Mouse (Mus musculus) left cerebral cortex, postnatal 25 days (tissue): Measurements from ENCODE around the gene Fam102a. TPM values are rescaled to one million over a fixed set of nuclear protein-coding genes. Genes with fewer than 3 reads are reported as not detected.
"Not testable (repeated sequence)": the region's sequence is repeated elsewhere in the genome, so short reads cannot be mapped to it uniquely, and the experiment has no call there.

Source experiments
- DNase-seq, 2 experiments: peaks; one replicate each; pipeline ENCODE4 v3.0.0; 2022; ENCODE audit warnings: low spot score in 2 of 2, mixed read lengths in 1 of 2
- intact Hi-C: fragments of 180-260 bp; cut with DNase I; formaldehyde crosslinking; loops from one replicate; pipeline ENCODE4 v1.15.1; 2025
- total RNA-seq, 2 experiments: library from RNA; stranded (reverse); gene quantifications; 2 replicates each; pipeline ENCODE4 v1.2.3; 2021

Gene Fam102a
- 10 to 100 TPM; 52.2 to 57.8 TPM for total RNA-seq

- peak; percentile 99 for DNase-seq
Observed at GRCm38 (mm10) chr2:32534733-32535471, at the start of gene Fam102a. TSS of gene Fam102a (plus strand) at chr2:32535332.

GRCm38 (mm10) chr2:32485751-32486150 is 49.4 kb upstream of the Fam102a start:
- no peak for DNase-seq
- intact Hi-C loops: loop anchor here (2.0 kb wide), 1 partner anchor 55 kb away; no protein-coding TSS in a partner anchor

More at GRCm38 (mm10) chr2:32534733-32535471, at the start of gene Fam102a:
- intact Hi-C loops: loop anchor here (1.0 kb wide), 1 partner anchor 35 kb away; the partner anchor contains the start of gene Dpm2

DNA sequence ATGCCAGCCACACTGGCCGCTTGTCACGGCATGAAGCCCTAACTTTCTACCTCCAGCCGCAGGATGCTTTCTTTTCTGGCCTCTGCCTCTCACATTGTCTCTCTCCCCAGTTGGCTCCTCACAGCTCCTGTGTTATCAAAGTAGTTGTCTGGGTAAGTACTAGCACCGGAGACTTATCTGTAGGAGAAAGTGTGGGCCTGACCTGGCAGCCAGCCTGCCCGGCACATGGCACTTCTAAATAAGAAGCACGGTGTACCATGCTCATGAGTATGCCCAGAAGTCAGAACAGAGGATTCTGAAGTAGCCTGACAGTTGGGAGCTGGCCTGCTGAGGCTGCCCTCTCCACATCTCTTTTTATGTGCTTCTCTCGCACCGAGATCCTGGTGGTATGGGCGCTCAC is 49.0 kb upstream of the Fam102a start:
- intact Hi-C loops: loop anchor here (2.0 kb wide), 1 partner anchor 55 kb away; no protein-coding TSS in a partner anchor

DNA sequence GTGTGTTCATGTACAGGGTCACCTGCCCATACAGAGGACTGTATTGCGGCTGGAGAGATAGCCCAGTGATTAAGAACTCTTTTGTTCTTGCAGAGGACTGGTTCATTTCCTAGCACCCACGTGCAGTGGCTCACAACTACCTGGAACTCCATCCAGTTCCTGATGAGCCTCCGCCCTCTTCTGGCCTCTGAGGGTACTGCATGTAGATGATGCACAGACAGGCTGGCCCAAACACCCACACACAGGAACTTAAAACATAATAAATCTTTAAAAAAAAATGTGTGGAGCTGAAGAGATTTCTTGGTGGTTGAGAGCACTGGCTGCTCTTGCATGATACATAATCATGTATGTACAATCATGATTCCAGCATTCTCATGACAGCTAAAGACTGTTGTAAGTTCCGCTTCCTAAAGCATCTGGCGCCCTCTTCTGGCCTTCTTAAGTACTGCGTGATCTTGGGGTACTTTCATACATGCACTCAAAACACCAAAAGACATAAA is 48.0 kb upstream of the Fam102a start:
- peak; percentile 93 to 96 for DNase-seq
- intact Hi-C loops: loop anchor here (1.0 to 2.0 kb wide), 2 partner anchors 56 to 83 kb away; no protein-coding TSS in a partner anchor

More for the DNA sequence above, 49.0 kb upstream of the Fam102a start:
- no peak for DNase-seq

DNA sequence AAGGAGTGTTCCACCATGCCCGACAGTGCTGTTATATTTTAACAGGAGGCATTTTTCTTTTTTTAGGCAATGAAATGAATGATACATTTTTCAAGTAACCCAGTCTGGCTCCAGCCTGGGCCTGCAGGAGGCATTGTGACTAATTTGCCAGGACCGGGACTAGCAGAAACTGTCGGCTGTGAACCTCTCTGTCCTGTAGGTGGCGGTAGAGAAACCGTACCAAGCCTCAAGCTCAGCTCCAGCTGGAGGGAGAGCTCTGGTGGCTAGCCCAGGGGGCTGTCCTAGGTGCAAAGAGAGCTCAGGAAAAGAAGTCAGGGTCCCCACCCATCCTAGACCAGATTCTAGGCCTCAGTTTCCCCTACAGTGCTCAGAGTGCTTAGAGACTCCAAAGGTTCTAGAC is 46.5 kb upstream of the Fam102a start:
- intact Hi-C loops: loop anchor here (1.0 kb wide), 1 partner anchor 78 kb away; no protein-coding TSS in a partner anchor

GRCm38 (mm10) chr2:32490730-32491129 is 44.4 kb upstream of the Fam102a start:
- intact Hi-C loops: loop anchor here (5.0 kb wide), 1 partner anchor 37 kb away; no protein-coding TSS in a partner anchor

More for the DNA sequence above, 46.5 kb upstream of the Fam102a start:
- DNase-seq: peak; percentile 77 to 89

DNA sequence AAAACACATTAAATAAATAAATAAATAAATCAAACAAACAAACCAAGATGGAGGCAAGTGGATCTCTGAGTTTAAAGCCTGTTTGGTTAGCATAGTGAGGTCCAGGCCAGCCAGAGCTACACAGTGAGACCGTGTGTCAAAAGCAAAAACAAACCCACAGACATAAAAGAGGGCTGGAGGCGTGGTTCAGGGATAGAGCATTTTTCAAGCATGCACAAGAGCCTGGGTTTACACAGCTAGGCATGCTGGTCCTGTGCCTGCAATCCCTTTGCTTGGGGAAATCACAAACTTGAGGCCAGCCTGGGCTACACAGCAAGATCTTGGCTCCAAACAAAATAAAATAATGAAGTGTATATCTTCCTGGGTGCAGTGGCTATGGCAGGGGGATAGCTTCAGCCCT is 42.5 kb upstream of the Fam102a start:
- intact Hi-C loops: loop anchor here (5.0 kb wide), 1 partner anchor 35 kb away; no protein-coding TSS in a partner anchor
- DNase-seq: no peak

More at GRCm38 (mm10) chr2:32490730-32491129, 44.4 kb upstream of the Fam102a start:
- not testable (repeated sequence) for DNase-seq

DNA sequence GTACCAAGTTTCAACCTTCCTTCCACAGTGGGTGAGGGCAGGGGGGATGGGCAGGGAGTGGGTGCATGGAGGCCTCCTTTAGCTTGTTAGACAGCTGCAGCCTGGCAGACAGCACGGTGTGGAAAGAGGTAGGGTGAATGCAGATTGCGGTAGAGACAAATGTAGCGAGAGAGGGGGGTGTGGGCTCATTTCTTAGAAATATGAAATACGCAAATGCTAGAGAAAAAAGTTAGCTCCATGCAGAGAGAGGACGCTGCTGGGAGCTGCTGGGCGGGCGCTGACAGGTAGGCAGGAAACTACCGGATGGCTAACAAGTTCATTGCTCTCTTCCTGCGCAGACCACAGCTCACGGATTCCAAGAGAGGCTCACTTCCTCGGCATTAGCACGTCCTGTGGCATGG is 41.8 kb upstream of the Fam102a start:
- DNase-seq: no peak
- intact Hi-C loops: loop anchor here (5.0 kb wide), 1 partner anchor 34 kb away; no protein-coding TSS in a partner anchor

GRCm38 (mm10) chr2:32494522-32494921 is 40.6 kb upstream of the Fam102a start:
- no peak for DNase-seq
- intact Hi-C loops: loop anchor here (5.0 kb wide), 1 partner anchor 33 kb away; no protein-coding TSS in a partner anchor

- intact Hi-C loops: no loop called here
Observed at GRCm38 (mm10) chr2:32495185-32495726, 39.9 kb upstream of the Fam102a start.

DNA sequence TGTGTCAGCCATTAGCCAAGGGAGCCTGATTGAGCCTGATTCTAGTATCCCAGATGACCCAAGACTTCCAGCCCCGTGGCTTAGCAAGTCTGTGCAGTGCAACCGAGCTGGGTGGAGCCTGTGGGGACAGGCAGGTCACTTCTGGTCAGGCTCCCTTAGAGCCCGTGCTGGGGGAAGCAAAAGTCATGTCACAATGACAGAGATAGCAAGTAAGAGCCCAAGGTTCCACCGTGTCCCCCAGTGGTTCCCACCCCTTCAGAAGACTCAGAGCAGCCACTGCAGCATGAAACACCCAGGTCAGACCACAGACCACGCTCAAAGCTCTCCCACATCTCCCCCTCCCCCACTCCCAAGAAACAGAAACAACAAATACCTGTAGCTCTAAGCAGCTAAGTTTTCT is 38.9 kb upstream of the Fam102a start:
- DNase-seq: no peak
- intact Hi-C loops: no loop called here

More at GRCm38 (mm10) chr2:32495185-32495726, 39.9 kb upstream of the Fam102a start:
- no peak for DNase-seq

DNA sequence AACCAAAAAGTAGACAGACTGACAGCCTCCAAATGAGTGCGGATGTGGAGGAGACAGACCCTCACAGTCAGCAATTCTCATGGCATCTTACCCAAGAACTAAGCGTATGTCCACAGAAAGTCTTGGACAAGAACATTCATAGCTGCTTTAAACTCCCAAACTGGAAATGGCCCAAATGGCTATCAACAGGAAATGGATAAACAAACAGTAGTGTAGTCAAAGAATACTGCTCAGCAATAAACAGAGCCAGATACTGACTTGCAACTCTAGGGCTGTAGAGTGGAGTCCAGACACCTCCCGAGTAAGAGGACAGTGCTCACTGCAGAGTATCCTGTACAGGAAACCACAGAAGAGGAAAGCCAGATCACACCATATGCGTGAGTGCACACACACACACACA is 35.8 kb upstream of the Fam102a start:
- DNase-seq: no peak
- intact Hi-C loops: no loop called here

DNA sequence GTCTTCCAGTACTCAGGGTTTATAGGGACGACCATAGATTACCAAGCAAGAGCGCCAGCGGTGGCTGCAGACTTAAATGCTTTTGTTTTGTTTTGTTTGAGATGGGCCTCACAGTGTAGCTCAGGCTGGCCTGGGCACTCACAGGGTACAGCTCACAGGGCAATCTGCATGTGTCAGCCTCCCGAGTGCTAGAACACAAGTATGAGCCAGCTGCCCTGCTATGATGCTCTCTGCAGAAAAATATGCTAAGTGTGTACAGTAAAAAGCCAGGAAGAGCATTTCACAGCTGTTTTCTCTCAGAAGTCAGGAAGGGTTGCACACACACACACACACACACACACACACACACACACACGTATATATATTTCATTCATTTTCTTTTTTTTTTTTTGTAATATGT is 34.7 kb upstream of the Fam102a start:
- intact Hi-C loops: no loop called here
- no peak for DNase-seq

GRCm38 (mm10) chr2:32501754-32502324 is 33.3 kb upstream of the Fam102a start:
- no peak for DNase-seq
- intact Hi-C loops: no loop called here

DNA sequence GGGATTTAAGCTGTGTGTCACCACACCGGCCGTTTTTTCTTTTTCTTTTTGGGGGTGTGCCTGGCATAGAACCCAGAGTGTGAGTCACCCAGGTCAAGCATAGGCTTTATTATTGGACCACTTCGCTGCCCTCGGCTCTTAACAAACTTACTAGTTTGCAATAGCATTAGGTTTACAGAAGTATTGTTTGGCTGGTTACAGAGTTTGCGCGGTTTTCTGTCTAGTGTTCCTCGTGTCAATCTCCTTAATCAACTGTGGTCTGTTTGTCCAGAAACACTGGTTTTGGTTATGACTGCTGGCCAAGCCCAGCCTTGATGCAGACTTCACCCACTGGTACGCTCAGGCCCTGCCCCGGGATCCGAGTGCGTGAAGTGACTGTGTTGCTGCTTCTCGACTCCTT is 32.3 kb upstream of the Fam102a start:
- intact Hi-C loops: no loop called here
- DNase-seq: no peak

- intact Hi-C loops: no loop called here
- DNase-seq: no peak
Observed at GRCm38 (mm10) chr2:32503588-32503987, 31.5 kb upstream of the Fam102a start.

DNA sequence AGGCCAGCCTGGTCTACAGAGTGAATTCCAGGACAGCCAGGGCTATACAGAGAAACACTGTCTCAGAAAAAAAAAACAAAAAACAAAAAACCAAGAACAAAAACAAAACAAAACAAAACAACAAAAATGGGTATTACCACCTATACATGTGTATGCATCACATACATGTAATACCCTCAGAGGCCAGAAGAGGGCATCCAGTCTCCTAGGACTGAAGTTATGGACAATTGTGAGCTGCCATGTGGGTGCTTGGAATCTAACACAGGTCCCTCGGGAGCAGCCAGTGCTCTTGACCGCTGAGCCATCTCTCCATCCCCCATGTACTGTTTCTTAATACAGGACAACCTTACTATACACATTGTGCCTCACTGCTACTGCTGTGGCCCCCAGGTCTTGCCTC is 29.6 kb upstream of the Fam102a start:
- intact Hi-C loops: no loop called here
- no peak for DNase-seq

DNA sequence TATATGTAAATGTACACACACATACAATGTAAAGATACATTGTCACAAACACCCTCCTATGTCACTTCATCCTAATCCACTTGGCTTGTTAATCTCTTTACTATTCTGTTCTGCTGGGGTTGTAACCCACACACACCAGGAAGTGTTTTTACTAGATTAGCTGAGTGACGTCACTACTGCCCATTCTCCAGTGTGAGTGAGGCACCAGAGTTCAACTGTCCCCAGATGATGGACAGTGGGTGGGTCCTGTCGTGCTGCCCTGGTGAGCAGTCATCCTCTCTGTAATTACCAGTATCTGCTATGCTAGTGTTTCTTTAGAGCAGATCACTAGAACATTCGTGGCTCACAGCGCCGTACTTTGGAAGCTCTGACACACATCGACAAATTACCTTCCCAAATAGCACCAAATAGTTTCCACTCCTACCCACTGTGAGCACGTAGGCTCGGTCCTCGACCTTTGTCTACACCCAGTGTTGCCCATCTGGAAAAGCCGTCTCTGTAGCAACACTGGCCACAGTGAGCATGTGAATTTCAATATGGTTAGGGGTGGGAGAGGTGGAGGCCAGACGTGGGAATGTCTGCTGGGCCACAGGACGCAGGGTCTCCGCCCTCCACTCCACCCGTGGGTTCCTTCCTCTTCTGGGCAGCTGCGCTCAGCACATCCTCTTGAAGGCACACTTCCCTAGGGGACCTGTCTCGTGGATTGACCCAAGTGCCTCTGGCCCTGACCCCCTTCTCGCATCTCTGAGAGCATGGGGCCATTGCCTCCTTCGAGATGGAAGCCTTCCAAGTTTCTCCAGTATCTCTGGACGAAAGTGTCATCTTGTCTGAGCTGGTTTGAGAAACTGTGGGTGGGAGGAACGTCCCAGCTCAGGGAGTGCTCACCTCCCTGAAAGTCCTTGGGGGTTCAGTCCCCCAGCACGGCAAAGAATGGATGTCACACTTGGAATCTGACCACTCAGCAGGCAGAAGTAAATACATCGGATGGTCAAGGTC is 28.2 kb upstream of the Fam102a start:
- intact Hi-C loops: no loop called here
- no peak for DNase-seq

DNA sequence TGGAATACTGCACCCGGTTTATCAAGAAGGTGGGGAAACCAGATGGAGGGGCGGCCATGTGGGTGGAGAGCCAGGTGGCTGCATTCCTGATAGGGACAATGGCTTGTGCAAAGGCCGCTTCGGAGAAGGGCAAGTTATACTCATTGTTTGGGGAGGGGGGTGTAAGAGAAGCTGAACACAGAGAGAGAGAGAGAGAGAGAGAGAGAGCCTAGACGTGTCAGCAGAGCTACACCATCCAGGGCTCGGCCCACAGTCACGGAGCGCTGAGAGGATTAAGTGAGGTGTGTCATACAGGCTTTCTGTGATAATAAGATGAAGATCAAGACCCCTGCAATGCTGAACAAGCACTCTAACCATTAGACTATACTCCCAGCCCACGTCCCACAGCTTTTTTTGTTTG is 27.2 kb upstream of the Fam102a start:
- DNase-seq: no peak
- intact Hi-C loops: no loop called here
